Mouse (Mus musculus) left cerebral cortex, postnatal 10 days (tissue): ENCODE measurements around the gene Prkci. TPM values are rescaled to one million over a fixed set of nuclear protein-coding genes. Genes with fewer than 3 reads are reported as not detected.
A peak's percentile ranks its signal among the peaks of the same experiment; 100 is the strongest.

ENCODE experiments used
- DNase-seq, 2 experiments: peaks; one replicate each; pipeline ENCODE4 v3.0.0; 2021 to 2022; ENCODE audit warnings: low spot score in 2 of 2, mixed read lengths in 1 of 2; ENCODE audit errors: extremely low spot score in 1 of 2
- intact Hi-C: fragments of 180-260 bp; cut with DNase I; formaldehyde crosslinking; loops from one replicate; pipeline ENCODE4 v1.15.1; 2025
- total RNA-seq, 2 experiments: library from RNA; stranded (reverse); gene quantifications; 2 replicates each; pipeline ENCODE4 v1.2.3; 2021

The Prkci gene
- total RNA-seq, 2 experiments from 2014 or later, result 51.7 to 55.5 TPM

GRCm38 (mm10) chr3:31020656-31021055 lies 25.1 kb downstream of the Prkci start:
- no peak for DNase-seq
- intact Hi-C loops, result no loop called here

- DNase-seq, result no peak
- intact Hi-C loops, result no loop called here
Observed at GRCm38 (mm10) chr3:31022895-31023436, 27.4 kb downstream of the Prkci start.

GRCm38 (mm10) chr3:31027718-31028117 lies 32.2 kb downstream of the Prkci start:
- intact Hi-C loops, result no loop called here
- no peak for DNase-seq

GRCm38 (mm10) chr3:31031621-31032020 lies 36.1 kb downstream of the Prkci start:
- DNase-seq, result no peak
- intact Hi-C loops, result no loop called here

- DNase-seq, result no peak
- intact Hi-C loops, result no loop called here
Observed at GRCm38 (mm10) chr3:31033644-31034043, 38.1 kb downstream of the Prkci start.

GRCm38 (mm10) chr3:31037851-31038250 lies 42.3 kb downstream of the Prkci start:
- intact Hi-C loops, result no loop called here
- no peak for DNase-seq

GRCm38 (mm10) chr3:31038689-31039088 lies 43.1 kb downstream of the Prkci start:
- intact Hi-C loops, result no loop called here
- no peak for DNase-seq

GRCm38 (mm10) chr3:31042992-31043391 lies 47.4 kb downstream of the Prkci start:
- no peak for DNase-seq
- intact Hi-C loops, result no loop called here

- DNase-seq, result no peak
- intact Hi-C loops, result no loop called here
Observed at GRCm38 (mm10) chr3:31047263-31047662, 51.7 kb downstream of the Prkci start.

- DNase-seq, result no peak
- intact Hi-C loops, result no loop called here
Observed at GRCm38 (mm10) chr3:31049087-31049486, 53.5 kb downstream of the Prkci start.

- no peak for DNase-seq
- intact Hi-C loops, result loop anchor here (10.0 kb wide), 1 partner anchor 554 kb away; no protein-coding TSS in a partner anchor
Observed at GRCm38 (mm10) chr3:31050375-31050774, 54.8 kb downstream of the Prkci start.

GRCm38 (mm10) chr3:31051730-31052129 lies 56.2 kb downstream of the Prkci start:
- no peak for DNase-seq
- intact Hi-C loops, result loop anchor here (10.0 kb wide), 1 partner anchor 553 kb away; no protein-coding TSS in a partner anchor

- DNase-seq, result no peak
- intact Hi-C loops, result loop anchor here (10.0 kb wide), 1 partner anchor 552 kb away; no protein-coding TSS in a partner anchor
Observed at GRCm38 (mm10) chr3:31053191-31053590, 57.6 kb downstream of the Prkci start.

- intact Hi-C loops, result loop anchor here (5.0 to 10.0 kb wide), 3 partner anchors 42 to 550 kb away; partner anchors contain the start of gene Skil
- DNase-seq, result no peak
Observed at GRCm38 (mm10) chr3:31054888-31055287, 59.3 kb downstream of the Prkci start.

GRCm38 (mm10) chr3:31056047-31056650 lies 60.6 kb downstream of the Prkci start:
- peak in 1 of 2 experiments; percentile 38 for DNase-seq

GRCm38 (mm10) chr3:31056651-31057627 lies 61.4 kb downstream of the Prkci start:
- DNase-seq, result peak; percentile 76 to 78
- intact Hi-C loops, result loop anchor here (1.0 to 10.0 kb wide), 4 partner anchors 40 to 548 kb away; partner anchors contain the start of gene Skil

More at GRCm38 (mm10) chr3:31056047-31056650, 60.6 kb downstream of the Prkci start:
- intact Hi-C loops, result loop anchor here (5.0 to 10.0 kb wide), 3 partner anchors 41 to 549 kb away; partner anchors contain the start of gene Skil

GRCm38 (mm10) chr3:31060745-31061102 lies 65.2 kb downstream of the Prkci start:
- DNase-seq, result no peak

GRCm38 (mm10) chr3:31061103-31061785 lies 65.7 kb downstream of the Prkci start:
- no peak for DNase-seq
- intact Hi-C loops, result no loop called here

More at GRCm38 (mm10) chr3:31060745-31061102, 65.2 kb downstream of the Prkci start:
- intact Hi-C loops, result no loop called here

- intact Hi-C loops, result no loop called here
Observed at GRCm38 (mm10) chr3:31061786-31062120, 66.2 kb downstream of the Prkci start.

More at GRCm38 (mm10) chr3:31061786-31062120, 66.2 kb downstream of the Prkci start:
- no peak for DNase-seq
